Mouse (Mus musculus) embryonic facial prominence, embryonic 12.5 days (tissue): ENCODE results near the gene Spata25. TPM values are rescaled to one million over a fixed set of nuclear protein-coding genes. Genes with fewer than 3 reads are reported as not detected.
"Not testable (repeated sequence)": the region's sequence is repeated elsewhere in the genome, so short reads cannot be mapped to it uniquely, and the experiment has no call there.

ENCODE experiments used
- ATAC-seq: fragments of 200-750 bp; cut with Nextera tagmentation; 2 replicates; pipeline ENCODE4 v1.8.0; 2017; ENCODE audit not compliant: insufficient number of reproducible peaks, insufficient read depth, low FRiP score, low TSS enrichment
- H3K27ac ChIP-seq: fragments of 300-500 bp; sonication (generic); 2 replicates; pipeline ENCODE4 v1.5.1; 2016; ENCODE audit warnings: mild to moderate bottlenecking
- H3K27me3 ChIP-seq: fragments of 300-500 bp; sonication (generic); 2 replicates; pipeline ENCODE4 v1.6.1; 2016; ENCODE audit warnings: mild to moderate bottlenecking, moderate library complexity
- H3K36me3 ChIP-seq: fragments of 300-500 bp; sonication (generic); 2 replicates; pipeline ENCODE4 v1.6.1; 2016; ENCODE audit warnings: mild to moderate bottlenecking
- H3K4me1 ChIP-seq: fragments of 300-500 bp; sonication (generic); 2 replicates; pipeline ENCODE4 v1.6.1; 2016
- H3K4me2 ChIP-seq: fragments of 300-500 bp; sonication (generic); replicated peaks from 2 replicates; pipeline ENCODE4 v1.6.1; 2016; ENCODE audit warnings: mild to moderate bottlenecking, moderate library complexity
- H3K4me3 ChIP-seq: fragments of 300-500 bp; sonication (generic); 2 replicates; pipeline ENCODE4 v1.5.1; 2016; ENCODE audit warnings: mild to moderate bottlenecking
- H3K9ac ChIP-seq: fragments of 300-500 bp; sonication (generic); 2 replicates; pipeline ENCODE4 v1.6.1; 2016; ENCODE audit warnings: mild to moderate bottlenecking, moderate library complexity
- H3K9me3 ChIP-seq: fragments of 300-500 bp; sonication (generic); 2 replicates; pipeline ENCODE4 v1.6.1; 2016; ENCODE audit warnings: mild to moderate bottlenecking, moderate library complexity
- WGBS: fragments of 180-500 bp; shearing (Covaris S2); methylation state at CpG from one replicate; pipeline ENCODE4 v1.1.7; 2016; 5-methylcytosine and 5-hydroxymethylcytosine counted together
- polyA plus RNA-seq: library from polyadenylated mRNA; unstranded; fragments of >200 nt; fragmentation: Nextera tagmentation; extraction: Ambion mirVana; gene quantifications from 2 replicates; pipeline ENCODE4 v1.2.1, GENCODE M21; 2016

Spata25 gene
- polyA plus RNA-seq, 1 experiment from 2014 or later, result 0.22 TPM

DNA sequence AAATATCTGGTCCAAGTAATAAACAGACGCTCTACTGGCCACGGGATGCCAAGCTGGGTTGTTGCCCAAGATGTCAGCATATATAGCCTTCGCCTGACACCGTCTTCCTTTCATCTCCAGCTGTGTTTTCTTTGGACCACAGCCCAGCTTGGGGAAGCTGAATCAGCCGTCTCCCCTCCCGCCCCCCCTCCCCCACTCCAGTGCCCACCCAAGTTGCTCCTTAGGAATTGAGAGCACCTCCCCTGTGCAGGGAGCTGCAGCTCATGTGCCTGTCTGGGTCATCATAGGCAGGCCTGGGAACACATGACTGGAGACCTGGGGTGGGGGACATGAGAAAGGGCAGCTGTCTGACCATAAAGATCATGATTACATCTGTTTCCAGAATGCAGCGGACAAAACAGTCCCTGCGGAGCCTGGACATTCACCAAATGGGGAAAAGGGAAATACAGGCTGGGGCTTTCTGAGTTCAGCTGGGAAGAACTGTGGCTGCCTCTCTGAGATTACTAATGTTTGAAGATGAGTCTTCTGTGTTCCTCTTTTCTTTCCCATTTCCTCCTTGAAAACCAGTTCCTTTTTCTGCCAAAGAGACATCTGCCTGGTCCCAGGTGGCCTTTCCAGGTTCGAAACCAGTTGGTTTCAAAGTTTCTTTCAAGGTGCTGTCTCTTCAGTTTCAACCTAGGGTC is 34.0 kb upstream of the Spata25 start:
- no peak overlapping the region for H3K4me3 ChIP-seq
- H3K4me1 ChIP-seq, result peaks cover 25% of the 10 kb centered on the region
- no peak overlapping the region for H3K4me2 ChIP-seq
- peak overlapping the region; percentile 57 for H3K27ac ChIP-seq
- no peaks in the 10 kb centered on the region for H3K9me3 ChIP-seq
- H3K36me3 ChIP-seq, result no peaks in the 10 kb centered on the region
- H3K9ac ChIP-seq, result no peak overlapping the region
- H3K27me3 ChIP-seq, result peaks cover 15% of the 10 kb centered on the region; the same call in 1 of the 2 replicates
- ATAC-seq, result 0 out of 2 replicates have a peak, but pooled peaks have one; percentile 38
- WGBS, result 37% methylated on average over 9 of the region's 9 CpGs

DNA sequence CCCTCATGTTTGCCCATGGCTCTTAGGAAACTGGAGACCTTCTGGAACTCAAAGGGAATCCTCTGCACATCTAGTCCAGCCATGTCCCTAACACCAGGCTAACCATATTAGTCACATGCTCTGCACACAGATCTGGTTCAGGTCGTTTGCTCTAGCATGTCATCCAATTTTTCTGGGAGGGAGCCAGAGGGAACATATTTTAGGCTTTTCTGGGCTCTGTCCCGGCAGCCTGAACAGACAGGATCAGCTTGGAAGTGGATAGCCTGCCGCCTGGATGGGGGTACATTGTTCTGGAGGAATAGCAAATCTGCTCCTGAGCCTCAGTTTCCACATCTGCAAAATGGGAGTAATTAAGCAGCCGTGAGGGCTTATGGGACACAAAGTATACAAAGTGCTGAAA is 32.8 kb upstream of the Spata25 start:
- Histone ChIP-seq H3K9ac (no peak overlapping the region), H3K4me2 (no peak overlapping the region), H3K9me3 (no peaks in the 10 kb centered on the region), H3K27me3 (peaks cover 27% of the 10 kb centered on the region), H3K36me3 (no peaks in the 10 kb centered on the region), H3K4me3 (no peak overlapping the region), H3K27ac (no peak overlapping the region), H3K4me1 (peaks cover 34% of the 10 kb centered on the region)
- ATAC-seq, result no peak
- WGBS, result 71% methylated on average over 4 of the region's 4 CpGs

GRCm38 (mm10) chr2:164859640-164860432 is 31.5 kb upstream of the Spata25 start:
- Histone ChIP-seq H3K9me3 (no peaks in the 10 kb centered on the region), H3K4me1 (peaks cover 34% of the 10 kb centered on the region), H3K4me3 (no peak overlapping the region), H3K27me3 (peaks cover 36% of the 10 kb centered on the region), H3K36me3 (no peaks in the 10 kb centered on the region), H3K27ac (no peak overlapping the region), H3K4me2 (no peak overlapping the region), H3K9ac (no peak overlapping the region)
- WGBS, result 53% methylated on average over 9 of the region's 9 CpGs
- no peak for ATAC-seq

DNA sequence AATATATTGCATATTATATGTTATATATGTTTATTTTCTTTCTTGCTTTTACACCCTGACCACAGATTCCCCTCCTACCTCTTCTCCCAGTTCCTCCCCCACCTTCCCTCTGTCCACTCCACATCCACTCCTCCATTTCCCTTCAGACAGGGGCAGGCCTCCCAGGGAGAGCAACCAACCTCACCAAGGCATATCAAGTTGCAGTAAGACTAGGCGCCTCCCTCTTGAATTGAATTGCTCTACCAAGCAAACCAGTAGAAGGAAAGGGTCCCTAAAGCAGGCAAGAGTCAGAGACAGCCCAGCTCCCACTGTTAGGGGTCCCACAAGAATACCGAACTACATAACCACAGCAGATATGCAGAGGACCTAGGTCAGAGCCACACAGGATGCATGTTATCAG is 30.8 kb upstream of the Spata25 start:
- Histone ChIP-seq H3K9me3 (no peaks in the 10 kb centered on the region), H3K4me1 (peaks cover 34% of the 10 kb centered on the region), H3K9ac (no peak overlapping the region), H3K27me3 (peaks cover 40% of the 10 kb centered on the region), H3K27ac (no peak overlapping the region), H3K4me3 (no peak overlapping the region), H3K4me2 (no peak overlapping the region), H3K36me3 (no peaks in the 10 kb centered on the region)
- no peak for ATAC-seq
- 38% methylated on average over 2 of the region's 2 CpGs for WGBS

- ATAC-seq, result no peak
- H3K4me1 ChIP-seq, result peaks cover 34% of the 10 kb centered on the region
- H3K27ac ChIP-seq, result peak overlapping the region; percentile 74
- peak overlapping the region; percentile 90 for H3K4me2 ChIP-seq
- H3K9me3 ChIP-seq, result no peaks in the 10 kb centered on the region
- WGBS, result 4% methylated on average over 19 of the region's 19 CpGs
- H3K27me3 ChIP-seq, result peaks cover 44% of the 10 kb centered on the region
- H3K4me3 ChIP-seq, result peak overlapping the region; percentile 42
- H3K9ac ChIP-seq, result peak overlapping the region; percentile 44
- no peaks in the 10 kb centered on the region for H3K36me3 ChIP-seq
Measured at GRCm38 (mm10) chr2:164857842-164858553, 29.7 kb upstream of the Spata25 start.

GRCm38 (mm10) chr2:164857101-164857821 is 28.9 kb upstream of the Spata25 start, which contains the start of gene Pltp:
Pltp (minus strand) TSS chr2:164857711.
- peaks cover 32% of the 10 kb centered on the region for H3K4me1 ChIP-seq
- H3K27me3 ChIP-seq, result peaks cover 44% of the 10 kb centered on the region
- peak within 1 kb of the TSS; percentile 44 for H3K9ac ChIP-seq
- H3K4me2 ChIP-seq, result peak within 1 kb of the TSS; percentile 90
- peak within 1 kb of the TSS; percentile 74 for H3K27ac ChIP-seq
- under 1% methylated on average over 47 of the region's 47 CpGs for whole genome bisulfite sequencing
- H3K9me3 ChIP-seq, result no peaks in the 10 kb centered on the region
- H3K36me3 ChIP-seq, result no peaks in the 10 kb centered on the region
- ATAC-seq, result peak; percentile 81
- peak within 1 kb of the TSS; percentile 42 for H3K4me3 ChIP-seq

- H3K4me2 ChIP-seq, result peak overlapping the region; percentile 90
- 0 out of 2 replicates have a peak, but pooled peaks cover 7% of the 10 kb centered on the region for H3K36me3 ChIP-seq
- H3K9ac ChIP-seq, result peak overlapping the region; percentile 43; the same call in 1 of the 2 replicates
- under 1% methylated on average over 42 of the region's 42 CpGs for WGBS
- peak overlapping the region; percentile 42 for H3K4me3 ChIP-seq
- H3K4me1 ChIP-seq, result peaks cover 25% of the 10 kb centered on the region
- peaks cover 44% of the 10 kb centered on the region for H3K27me3 ChIP-seq
- ATAC-seq, result no peak
- H3K27ac ChIP-seq, result peak overlapping the region; percentile 74; the same call in 1 of the 2 replicates
- H3K9me3 ChIP-seq, result no peaks in the 10 kb centered on the region
Measured at GRCm38 (mm10) chr2:164856309-164857100, 28.2 kb upstream of the Spata25 start.

GRCm38 (mm10) chr2:164855572-164855971 is 27.2 kb upstream of the Spata25 start:
- not testable (repeated sequence) for ATAC-seq, H3K4me3 ChIP-seq, H3K9ac ChIP-seq, H3K27ac ChIP-seq, H3K9me3 ChIP-seq
- Histone ChIP-seq H3K4me2 (peak overlapping the region; percentile 90; the same call in 1 of the 2 replicates), H3K36me3 (0 out of 2 replicates have a peak, but pooled peaks cover 11% of the 10 kb centered on the region), H3K4me1 (peaks cover 24% of the 10 kb centered on the region), H3K27me3 (peaks cover 44% of the 10 kb centered on the region)
- WGBS, result 74% methylated on average over 5 of the region's 5 CpGs

- Histone ChIP-seq H3K27ac (no peak overlapping the region), H3K36me3 (peaks cover 17% of the 10 kb centered on the region; the same call in 1 of the 2 replicates), H3K4me3 (no peak overlapping the region), H3K4me2 (no peak overlapping the region), H3K27me3 (peaks cover 10% of the 10 kb centered on the region), H3K9me3 (no peaks in the 10 kb centered on the region), H3K4me1 (no peaks in the 10 kb centered on the region), H3K9ac (no peak overlapping the region)
- WGBS, result 89% methylated on average over 8 of the region's 8 CpGs
- ATAC-seq, result no peak
Measured at GRCm38 (mm10) chr2:164850061-164850460, 21.7 kb upstream of the Spata25 start.

- Histone ChIP-seq H3K27me3 (no peaks in the 10 kb centered on the region), H3K9me3 (no peaks in the 10 kb centered on the region), H3K27ac (no peak overlapping the region), H3K4me3 (no peak overlapping the region), H3K36me3 (peaks cover 13% of the 10 kb centered on the region; the same call in 1 of the 2 replicates), H3K4me2 (no peak overlapping the region), H3K4me1 (no peaks in the 10 kb centered on the region), H3K9ac (no peak overlapping the region)
- no peak for ATAC-seq
- WGBS, result 56% methylated on average over 3 of the region's 3 CpGs
Measured at GRCm38 (mm10) chr2:164845782-164846181, 17.4 kb upstream of the Spata25 start.
